Mouse (Mus musculus) right cerebral cortex, postnatal 25 days (tissue): Measurements from ENCODE around the gene Gipc3.

Experiments used
- DNase-seq: peaks from one replicate; pipeline ENCODE4 v3.0.0; 2022

The Gipc3 gene

GRCm38 (mm10) chr10:81319741-81320549 is 23.1 kb downstream of the Gipc3 start:
- no peak for DNase-seq

GRCm38 (mm10) chr10:81319330-81319699 is 23.8 kb downstream of the Gipc3 start:
- DNase-seq, result no peak

- DNase-seq, result no peak
Observed at GRCm38 (mm10) chr10:81318589-81319329, 24.3 kb downstream of the Gipc3 start.

GRCm38 (mm10) chr10:81317273-81317672 is 25.8 kb downstream of the Gipc3 start:
- no peak for DNase-seq

GRCm38 (mm10) chr10:81316338-81317060 is 26.6 kb downstream of the Gipc3 start:
- no peak for DNase-seq

- no peak for DNase-seq
Observed at GRCm38 (mm10) chr10:81315587-81315986, 27.5 kb downstream of the Gipc3 start.

GRCm38 (mm10) chr10:81314201-81314600 is 28.9 kb downstream of the Gipc3 start:
- DNase-seq, result no peak

GRCm38 (mm10) chr10:81313581-81313980 is 29.5 kb downstream of the Gipc3 start:
- DNase-seq, result no peak

- DNase-seq, result no peak
Observed at GRCm38 (mm10) chr10:81309571-81309970, 33.5 kb downstream of the Gipc3 start.

GRCm38 (mm10) chr10:81306837-81307682 is 36.0 kb downstream of the Gipc3 start:
- no peak for DNase-seq

GRCm38 (mm10) chr10:81306173-81306668 is 36.8 kb downstream of the Gipc3 start:
- no peak for DNase-seq

- DNase-seq, result no peak
Observed at GRCm38 (mm10) chr10:81305663-81306062, 37.4 kb downstream of the Gipc3 start.

- no peak for DNase-seq
Observed at GRCm38 (mm10) chr10:81304597-81305238, 38.3 kb downstream of the Gipc3 start.

GRCm38 (mm10) chr10:81303761-81304160 is 39.3 kb downstream of the Gipc3 start:
- no peak for DNase-seq

- DNase-seq, result no peak
Observed at GRCm38 (mm10) chr10:81303258-81303657, 39.8 kb downstream of the Gipc3 start.

- peak; percentile 71 for DNase-seq
Observed at GRCm38 (mm10) chr10:81302781-81303218, 40.3 kb downstream of the Gipc3 start.

- DNase-seq, result no peak
Observed at GRCm38 (mm10) chr10:81302288-81302687, 40.8 kb downstream of the Gipc3 start.

GRCm38 (mm10) chr10:81301321-81301720 is 41.7 kb downstream of the Gipc3 start:
- DNase-seq, result no peak

GRCm38 (mm10) chr10:81300352-81300907 is 42.6 kb downstream of the Gipc3 start:
- DNase-seq, result no peak

- no peak for DNase-seq
Observed at GRCm38 (mm10) chr10:81299585-81300351, 43.3 kb downstream of the Gipc3 start.
